Mouse (Mus musculus) spleen, postnatal 10 days (tissue): ENCODE measurements around the gene Rph3a.
"Not testable (repeated sequence)": the region's sequence is repeated elsewhere in the genome, so short reads cannot be mapped to it uniquely, and the experiment has no call there.

ENCODE experiments used
- DNase-seq, 2 experiments: peaks; one replicate each; pipeline ENCODE4 v3.0.0; 2021 to 2022; ENCODE audit warnings: low spot score in 2 of 2

Gene Rph3a

GRCm38 (mm10) chr5:120972278-120972677 lies 37.6 kb downstream of the Rph3a start:
- DNase-seq: no peak

GRCm38 (mm10) chr5:120971326-120971725 lies 38.6 kb downstream of the Rph3a start:
- DNase-seq: no peak

DNA sequence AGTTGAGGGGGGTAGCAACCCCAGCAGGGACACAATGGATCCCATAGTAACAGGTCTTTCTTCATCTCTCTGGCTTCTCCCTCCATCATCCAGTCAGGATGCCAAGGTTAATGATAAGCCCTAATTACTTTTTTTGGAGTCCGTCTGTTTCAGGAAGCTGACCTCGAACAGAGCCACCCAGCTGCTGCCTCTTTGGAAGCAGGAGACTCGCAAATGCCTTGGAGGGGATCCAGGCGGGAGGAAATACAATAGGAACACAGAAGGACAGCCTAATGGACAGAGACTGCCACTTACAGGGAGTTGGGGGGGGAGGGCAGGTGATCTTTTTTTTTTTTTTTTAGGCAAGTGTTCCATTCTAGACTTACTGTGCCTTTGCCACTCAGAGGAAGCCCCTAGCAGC lies 40.2 kb downstream of the Rph3a start:
- DNase-seq: no peak

GRCm38 (mm10) chr5:120968799-120969198 lies 41.1 kb downstream of the Rph3a start:
- no peak for DNase-seq

- no peak for DNase-seq
These were observed 41.8 kb downstream of the Rph3a start for GRCm38 (mm10) chr5:120968134-120968532.

DNA sequence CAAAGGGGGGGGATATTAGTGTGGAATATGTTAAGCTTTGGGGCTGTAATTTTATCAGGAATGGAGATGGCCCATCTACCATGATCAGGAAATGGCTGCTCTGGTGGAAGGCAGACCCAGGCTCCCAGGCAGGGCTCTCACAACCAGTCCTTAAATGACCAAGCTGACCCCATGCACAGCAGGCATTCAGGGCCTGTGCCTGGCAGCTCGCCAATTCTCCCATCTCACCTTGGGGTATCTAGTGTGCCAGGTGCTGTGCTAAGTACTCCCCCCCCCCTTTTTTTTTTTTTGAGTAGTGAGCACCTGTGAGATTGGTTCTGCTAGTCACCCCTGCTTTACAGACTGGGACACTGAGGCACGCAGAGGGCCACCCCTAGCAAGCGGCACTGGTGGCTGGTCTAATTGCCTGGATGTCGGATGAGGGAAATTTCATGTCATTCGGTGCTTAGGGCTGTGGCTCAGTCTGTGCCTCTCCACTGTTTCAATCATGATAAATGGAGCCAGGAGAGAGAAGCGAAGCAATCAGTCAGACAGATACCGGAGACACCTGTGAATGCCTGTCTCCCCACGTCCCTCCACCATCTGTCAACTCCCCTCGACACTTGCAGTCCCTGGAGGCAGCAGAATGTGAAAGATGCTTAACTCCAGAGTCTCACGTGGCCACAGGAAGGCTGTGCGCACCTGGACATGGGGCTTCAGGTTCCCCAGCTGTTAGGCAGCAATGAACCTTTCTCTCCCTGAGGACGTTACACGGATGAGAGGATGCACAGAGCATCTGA lies 42.3 kb downstream of the Rph3a start:
- DNase-seq: no peak

DNA sequence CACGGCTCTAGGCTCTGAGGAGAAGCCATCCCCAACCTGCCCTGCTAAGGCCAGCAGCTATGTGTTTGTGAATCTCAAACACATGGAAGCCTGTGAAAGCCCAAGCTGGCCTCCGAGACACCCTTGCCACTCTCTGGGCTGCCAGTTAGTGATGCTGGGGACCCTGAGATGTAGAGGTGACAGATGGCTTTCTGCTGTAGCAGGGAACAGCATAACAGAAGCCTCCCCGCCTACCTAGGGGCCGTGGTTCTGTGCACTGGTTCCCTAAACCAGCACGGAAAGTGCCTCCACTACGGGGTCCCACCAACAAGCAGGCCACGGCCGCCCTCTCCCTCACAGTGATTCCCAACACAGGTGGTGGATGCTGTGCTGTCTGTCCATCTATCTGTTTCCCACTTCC lies 43.0 kb downstream of the Rph3a start:
- no peak for DNase-seq

DNA sequence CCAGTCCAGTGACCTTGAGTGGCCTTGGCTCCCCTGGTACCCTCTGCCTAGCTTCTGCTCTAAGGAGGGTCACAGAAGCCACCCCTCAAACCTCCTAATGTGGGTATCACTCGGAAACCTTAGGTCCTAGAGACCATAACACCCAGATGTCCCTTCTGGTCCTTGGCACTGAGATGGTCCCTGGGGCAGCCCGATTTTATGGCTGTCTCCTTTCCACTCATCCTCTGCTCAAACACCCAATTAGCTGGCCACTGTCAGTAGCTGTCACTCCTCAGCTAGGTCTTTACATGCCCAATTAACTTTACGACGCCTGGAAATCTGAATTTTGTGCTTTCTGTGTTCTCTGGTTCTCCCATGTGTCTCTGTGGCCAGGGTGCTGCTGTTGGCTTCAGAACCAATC lies 43.7 kb downstream of the Rph3a start:
- no peak for DNase-seq

DNA sequence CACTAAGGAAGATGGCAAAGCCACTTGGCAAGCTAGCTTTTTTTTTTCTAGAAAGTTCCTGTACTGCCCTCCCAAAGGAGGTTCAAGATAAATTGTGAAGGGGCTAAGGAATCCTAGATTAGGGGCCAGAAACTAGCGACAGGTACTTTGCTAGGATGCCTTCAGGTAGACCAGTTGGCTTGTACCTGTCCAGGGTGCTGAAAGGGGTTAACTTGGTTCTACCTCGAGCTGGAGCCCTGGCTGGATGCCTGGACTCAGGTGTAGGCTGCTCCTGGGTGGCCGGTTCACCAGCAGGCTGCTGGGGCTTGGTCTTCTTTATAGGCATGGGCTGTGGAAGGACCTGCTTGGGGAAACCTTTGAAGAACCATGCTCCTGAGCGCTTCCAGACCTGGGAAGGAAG lies 48.9 kb downstream of the Rph3a start:
- DNase-seq: no peak

- DNase-seq: peak; percentile 8 to 35
These were observed 55.9 kb downstream of the Rph3a start for GRCm38 (mm10) chr5:120953974-120954373.

DNA sequence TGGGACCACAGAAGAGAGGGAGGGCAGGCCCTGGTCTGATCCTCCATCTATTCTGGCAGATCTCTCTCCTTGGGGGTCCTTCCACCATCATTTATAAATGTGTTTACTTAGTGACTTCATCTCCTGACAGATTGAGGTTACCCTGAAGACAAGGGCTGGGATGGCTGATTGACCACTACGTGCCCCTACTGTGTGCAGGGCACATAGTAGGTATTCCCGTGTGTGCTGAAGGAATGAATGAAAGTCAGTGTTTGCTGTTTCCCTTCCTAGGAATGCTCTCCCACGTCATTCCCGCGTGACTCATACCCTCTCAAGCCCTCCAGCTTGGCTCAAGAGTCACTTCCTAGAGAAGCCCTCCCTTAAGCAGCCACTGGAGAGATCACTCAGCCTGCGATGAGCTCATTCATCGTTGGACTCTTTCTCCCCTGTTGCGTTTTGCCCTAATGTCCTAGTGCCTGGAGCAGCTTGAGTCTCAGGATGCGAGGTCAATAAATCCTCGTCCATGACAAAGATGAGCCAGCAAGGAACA lies 57.6 kb downstream of the Rph3a start:
- no peak for DNase-seq

- no peak for DNase-seq
These were observed 67.8 kb downstream of the Rph3a start for GRCm38 (mm10) chr5:120942076-120942475.

DNA sequence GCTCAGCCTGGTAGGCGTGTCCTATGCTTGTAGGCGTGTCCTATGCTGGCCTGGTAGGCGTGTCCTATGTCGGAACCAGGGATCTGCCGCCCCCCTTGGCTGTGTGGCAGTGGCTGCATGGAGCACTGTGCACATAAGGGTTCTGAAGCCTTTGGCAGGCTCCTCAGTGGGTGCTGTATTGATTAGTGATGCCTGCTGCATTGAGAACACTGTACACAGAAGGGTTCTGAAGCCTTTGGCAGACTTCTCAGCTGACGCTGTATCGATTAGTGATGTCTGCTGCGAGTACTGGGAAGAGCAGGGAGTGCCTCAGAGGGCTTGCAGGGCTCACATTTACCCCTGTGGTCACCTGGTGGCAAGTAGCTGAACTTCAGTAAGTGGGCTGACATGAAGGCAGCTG lies 71.3 kb downstream of the Rph3a start:
- no peak for DNase-seq

GRCm38 (mm10) chr5:120937841-120938240 lies 72.1 kb downstream of the Rph3a start:
- no peak for DNase-seq

DNA sequence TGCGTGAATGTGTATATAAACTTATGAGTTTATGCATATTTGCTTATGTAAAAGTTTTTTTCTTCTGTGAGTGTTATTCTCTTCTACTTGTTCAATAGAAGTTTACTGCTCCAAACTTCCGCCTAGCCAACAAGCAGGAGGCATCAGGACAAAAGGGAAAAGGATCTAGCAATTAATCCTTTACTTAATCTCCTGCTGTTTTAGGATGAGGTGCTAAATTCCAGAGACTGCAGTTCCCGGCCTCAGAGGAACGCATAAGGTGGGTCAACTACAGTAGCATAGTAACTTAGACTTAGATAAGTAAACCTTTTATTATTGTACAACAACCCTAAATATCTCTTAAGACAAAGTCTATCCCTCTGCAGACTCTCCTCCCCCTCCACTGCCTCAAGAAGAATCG lies 75.9 kb downstream of the Rph3a start:
- no peak for DNase-seq

- DNase-seq: no peak
These were observed 82.9 kb downstream of the Rph3a start for GRCm38 (mm10) chr5:120927036-120927435.

DNA sequence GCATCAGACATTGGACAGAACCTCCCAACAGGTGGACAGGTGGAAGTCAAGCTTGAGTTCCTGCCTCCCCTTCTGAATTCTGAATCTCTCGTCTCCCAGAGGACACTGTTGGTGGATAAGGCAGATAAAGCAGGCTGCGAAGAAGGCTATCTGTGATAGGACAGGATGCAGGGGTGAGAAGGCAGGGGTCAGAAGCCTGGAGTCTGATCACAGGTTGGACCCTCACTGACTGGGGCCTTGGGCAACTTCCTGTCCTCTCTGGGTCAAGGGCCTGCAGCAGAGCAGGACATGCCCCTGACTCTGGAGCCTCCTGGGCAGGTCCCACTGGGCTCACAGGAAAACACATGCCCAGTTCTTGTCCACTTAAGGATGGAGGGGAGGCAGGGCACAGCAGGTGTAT lies 83.6 kb downstream of the Rph3a start:
- DNase-seq: not testable (repeated sequence)

DNA sequence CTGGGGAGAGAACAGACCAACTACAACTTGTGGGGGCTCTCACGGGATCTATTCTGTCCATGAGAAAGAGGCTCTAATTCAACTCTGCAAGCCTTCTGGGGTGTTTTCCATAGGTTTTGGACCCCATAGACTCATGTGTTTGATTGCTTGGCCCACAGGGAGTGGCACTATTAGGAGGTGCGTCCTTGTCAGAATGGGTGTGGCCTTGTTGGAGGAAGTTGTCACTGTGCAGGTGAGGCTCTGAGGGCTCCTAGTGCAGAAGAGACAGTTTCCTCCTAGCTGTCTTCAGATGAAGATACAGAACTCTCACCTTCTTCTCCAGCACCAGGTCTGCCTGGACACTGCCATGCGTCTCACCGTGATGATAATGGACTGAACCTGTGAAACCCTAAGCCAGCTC lies 85.4 kb downstream of the Rph3a start:
- not testable (repeated sequence) for DNase-seq

DNA sequence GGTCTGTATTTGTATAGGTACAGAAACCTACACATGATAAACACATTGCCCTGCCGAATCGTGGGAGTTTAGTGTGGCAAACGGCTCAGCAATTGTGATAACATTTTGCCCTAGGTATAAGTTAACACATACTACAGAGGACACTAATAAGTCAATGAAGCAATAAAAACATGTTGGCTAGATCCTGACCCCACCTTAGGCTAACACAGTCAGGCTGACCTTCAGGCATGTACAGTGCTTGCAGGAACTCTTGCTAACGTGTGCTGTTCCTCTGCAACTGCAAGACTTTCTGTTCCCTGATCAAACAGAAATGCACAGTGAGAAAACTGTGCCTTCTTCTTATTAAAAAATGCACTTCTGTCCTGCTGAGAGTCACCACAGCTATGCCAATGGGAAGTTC lies 85.9 kb downstream of the Rph3a start:
- no peak for DNase-seq

GRCm38 (mm10) chr5:120920296-120920695 lies 89.6 kb downstream of the Rph3a start:
- no peak for DNase-seq

DNA sequence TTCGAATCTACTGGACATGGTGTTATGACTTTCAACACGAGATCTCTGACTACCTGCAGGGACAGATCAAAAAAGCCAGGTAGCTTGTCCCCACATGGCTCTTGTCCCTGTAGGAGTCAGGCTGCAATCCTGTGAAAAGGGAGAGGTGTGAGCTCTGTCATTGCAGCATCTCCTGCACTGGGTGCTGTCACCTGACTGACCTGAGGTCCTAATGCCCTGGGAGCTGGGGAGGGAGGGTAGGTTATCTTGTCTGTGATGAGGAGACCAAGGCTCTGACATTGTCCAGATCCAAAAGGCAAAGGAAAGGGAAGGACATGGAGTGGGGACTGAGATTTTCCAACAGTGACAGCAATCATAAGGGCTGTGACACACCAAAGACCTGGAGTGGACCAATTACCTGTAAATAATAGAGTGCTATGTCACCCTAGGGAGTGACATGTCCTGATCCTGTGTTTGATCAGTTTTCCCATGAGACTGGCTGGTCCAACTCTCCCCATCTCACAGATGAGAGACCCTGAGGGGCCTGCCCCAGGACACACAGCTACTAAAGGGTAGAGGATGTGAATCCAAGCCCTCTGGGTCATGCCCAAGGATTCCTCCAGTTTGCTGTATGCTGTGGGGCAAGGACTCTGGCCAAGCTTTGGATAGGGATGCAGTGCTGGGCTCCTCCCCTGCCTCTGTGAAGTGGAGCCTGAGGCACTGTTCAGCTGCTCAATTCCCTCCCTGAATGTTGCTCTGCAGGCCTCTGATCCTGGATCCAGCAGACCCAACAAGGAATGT lies 90.5 kb downstream of the Rph3a start:
- DNase-seq: not testable (repeated sequence)

GRCm38 (mm10) chr5:120914204-120914603 lies 95.7 kb downstream of the Rph3a start, which contains the start of gene Oas1d:
TSS of gene Oas1d (plus strand) at chr5:120914536.
- DNase-seq: not testable (repeated sequence)
